Comparison of ENCODE assay signal across 13 mouse cellular contexts in the genomic region with DNA sequence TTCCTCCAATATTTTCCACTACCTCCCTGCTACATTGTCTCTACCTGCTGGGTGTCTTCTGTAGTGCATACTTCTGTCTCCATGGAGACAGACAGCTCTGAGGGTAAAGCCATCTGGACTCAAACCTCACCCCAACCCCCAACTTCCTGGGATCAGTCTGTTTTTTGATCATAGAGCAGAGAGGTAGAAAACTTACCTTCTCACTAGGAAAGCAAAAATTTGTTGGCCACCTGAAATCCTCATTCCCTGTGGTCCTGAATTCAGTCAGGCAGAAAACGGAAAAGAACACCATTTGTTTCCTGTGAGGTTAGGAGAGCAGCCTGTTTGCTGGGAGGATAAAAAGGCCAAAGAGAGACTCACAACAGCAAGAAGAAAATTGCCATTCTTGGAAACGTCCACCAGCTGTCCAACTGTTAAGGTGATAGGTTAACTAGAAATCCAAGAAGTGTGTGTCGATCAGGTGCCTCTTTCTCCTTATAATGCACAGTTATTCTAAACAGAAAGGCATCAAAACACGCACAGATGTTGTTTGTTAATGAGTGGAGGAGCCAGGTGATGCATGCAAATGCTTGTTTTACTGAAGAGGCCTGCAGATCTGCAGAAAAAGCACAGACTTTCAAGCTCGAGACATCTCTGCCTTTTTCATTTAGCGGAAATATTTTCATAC.
DNase-seq lines count a peak whose midpoint lies in the region; ATAC-seq and TF ChIP-seq lines count a peak whose summit lies in the region.
"Had no signal": no experiment of that assay in that cellular context is flagged by ENCODE, and none has a peak within 500 bp of the region (broad histone marks: within the 10 kb centered on the region; RNA-seq: fewer than 3 reads in every experiment).

No protein-coding gene starts in this region.

- no peaks in the 10 kb centered on the region for H3K27me3 ChIP-seq in embryonic facial prominence, embryonic 10.5 days (replicated peaks; ENCODE audit: low read depth, poor library complexity, severe bottlenecking)
- no peaks in the 10 kb centered on the region for H3K27me3 ChIP-seq in hindbrain, postnatal 0 days (ENCODE audit: insufficient read depth, low read length)
- no peaks in the 10 kb centered on the region for H3K27me3 ChIP-seq in kidney, embryonic 15.5 days
- H3K27me3 ChIP-seq: CH12.LX; embryonic facial prominence, embryonic 12.5 days; limb, embryonic 13.5 days had no signal

- ATAC-seq in hindbrain, postnatal 0 days: peak; percentile 85
- ATAC-seq in kidney, embryonic 15.5 days (replicated peaks; ENCODE audit: low FRiP score): no peak

- peaks cover 8% of the 10 kb centered on the region for H3K4me1 ChIP-seq in embryonic facial prominence, embryonic 10.5 days
- no peaks in the 10 kb centered on the region for H3K4me1 ChIP-seq in hindbrain, postnatal 0 days (ENCODE audit: insufficient read depth, low read length)
- no peaks in the 10 kb centered on the region for H3K4me1 ChIP-seq in kidney, embryonic 15.5 days

- no peak overlapping the region for H3K4me2 ChIP-seq in hindbrain, postnatal 0 days (ENCODE audit: low read depth, low read length)
- H3K4me2 ChIP-seq in kidney, embryonic 15.5 days: no peak overlapping the region
- H3K4me2 ChIP-seq: embryonic facial prominence, embryonic 12.5 days; limb, embryonic 13.5 days had no signal

- 59% methylated on average over 6 of the region's 6 CpGs for WGBS in embryonic facial prominence, embryonic 10.5 days
- WGBS in hindbrain, postnatal 0 days: 43% methylated on average over 6 of the region's 6 CpGs
- 54% methylated on average over 6 of the region's 6 CpGs for WGBS in kidney, embryonic 15.5 days

- peak; percentile 22; the same call in 1 of the 2 replicates for TF ChIP-seq CTCF in hindbrain, postnatal 0 days (IDR thresholded peaks at IDR 0.05; ENCODE audit: low read depth)

- no peaks in the 10 kb centered on the region for H3K36me3 ChIP-seq in embryonic facial prominence, embryonic 10.5 days (replicated peaks)
- no peaks in the 10 kb centered on the region for H3K36me3 ChIP-seq in hindbrain, postnatal 0 days (ENCODE audit: insufficient read depth, low read length)
- H3K36me3 ChIP-seq in kidney, embryonic 15.5 days: no peaks in the 10 kb centered on the region
- H3K36me3 ChIP-seq: embryonic facial prominence, embryonic 12.5 days; limb, embryonic 13.5 days had no signal

- H3K9ac ChIP-seq in hindbrain, postnatal 0 days (replicated peaks; ENCODE audit: low read length): no peak overlapping the region
- H3K9ac ChIP-seq in kidney, embryonic 15.5 days: no peak overlapping the region
- H3K9ac ChIP-seq: embryonic facial prominence, embryonic 12.5 days; limb, embryonic 13.5 days had no signal

- no peak overlapping the region for H3K4me3 ChIP-seq in embryonic facial prominence, embryonic 10.5 days
- H3K4me3 ChIP-seq in hindbrain, postnatal 0 days (ENCODE audit: low read length): no peak overlapping the region
- no peak overlapping the region for H3K4me3 ChIP-seq in kidney, embryonic 15.5 days (replicated peaks)
- H3K4me3 ChIP-seq: embryonic facial prominence, embryonic 12.5 days; limb, embryonic 13.5 days had no signal

- peak; percentile 18 to 40 for DNase-seq in right cerebral cortex, adult 2 months (ENCODE audit: low spot score in 2 of 2)
- DNase-seq in right cerebral cortex, postnatal 14 days: no peak
- peak; percentile 13 for DNase-seq in embryonic facial prominence, embryonic 10.5 days (ENCODE audit: low spot score)
- peak; percentile 64 for DNase-seq in hindbrain, postnatal 0 days (ENCODE audit: low spot score)
- DNase-seq in retina, embryonic 14.5 days (ENCODE audit: low spot score): peak; percentile 12
- no peak for DNase-seq in ovary, postnatal 10 days (ENCODE audit: low spot score)
- DNase-seq in MN1 (ENCODE audit: low spot score): no peak
- DNase-seq: kidney, adult 11 months; thymus, postnatal 36 days had no signal

- H3K9me3 ChIP-seq in embryonic facial prominence, embryonic 10.5 days: no peaks in the 10 kb centered on the region
- no peaks in the 10 kb centered on the region for H3K9me3 ChIP-seq in hindbrain, postnatal 0 days (ENCODE audit: low read length)
- H3K9me3 ChIP-seq in kidney, embryonic 15.5 days (replicated peaks): no peaks in the 10 kb centered on the region
- H3K9me3 ChIP-seq: embryonic facial prominence, embryonic 12.5 days; limb, embryonic 13.5 days had no signal

- H3K27ac ChIP-seq in embryonic facial prominence, embryonic 10.5 days (replicated peaks): 0 out of 2 replicates have a peak overlapping the region, but pooled peaks have one; percentile 19
- H3K27ac ChIP-seq in hindbrain, postnatal 0 days: peak overlapping the region; percentile 41; the same call in 1 of the 2 replicates
- H3K27ac ChIP-seq in kidney, embryonic 15.5 days: no peak overlapping the region
- H3K27ac ChIP-seq: embryonic facial prominence, embryonic 12.5 days; limb, embryonic 13.5 days had no signal

Comparison
In these comparisons a context has a peak if more than half of its experiments do, and no peak if none do; other contexts are left out.
1. DNase-seq: peak in right cerebral cortex, adult 2 months (2 of 2), embryonic facial prominence, embryonic 10.5 days (single experiment), hindbrain, postnatal 0 days (single experiment) and retina, embryonic 14.5 days (single experiment); none in right cerebral cortex, postnatal 14 days (single experiment), ovary, postnatal 10 days (single experiment) and MN1 (single experiment).